Mouse (Mus musculus) layer of hippocampus, adult 8-10 months (tissue): Measurements from ENCODE around the gene Mrps24. TPM values are rescaled to one million over a fixed set of nuclear protein-coding genes. Genes with fewer than 3 reads are reported as not detected.

Source experiments
- DNase-seq, 2 experiments: peaks; one replicate each; pipeline ENCODE4 v3.0.0; 2022; ENCODE audit warnings: low spot score in 2 of 2
- total RNA-seq, 4 experiments: library from RNA; stranded (reverse); gene quantifications; 2 replicates each; pipeline ENCODE4 v1.2.4; 2022

The Mrps24 gene
- total RNA-seq: 10 to 100 TPM; 52.7 to 65.7 (median 61.7) TPM

- no peak for DNase-seq
Observed at GRCm38 (mm10) chr11:5715630-5716105, at the start of gene Mrps24. Gene Mrps24 (minus strand): TSS chr11:5715680.

- DNase-seq: no peak
Observed at GRCm38 (mm10) chr11:5762633-5762982, 47.1 kb upstream of the Mrps24 start.

GRCm38 (mm10) chr11:5761820-5762632 is 46.5 kb upstream of the Mrps24 start, which contains the start of gene Urgcp:
Gene Urgcp (minus strand): TSS chr11:5762376.
- peak; percentile 85 to 89 for DNase-seq

GRCm38 (mm10) chr11:5753755-5754154 is 38.3 kb upstream of the Mrps24 start:
- no peak for DNase-seq

- no peak for DNase-seq
Observed at GRCm38 (mm10) chr11:5744951-5745350, 29.5 kb upstream of the Mrps24 start.

GRCm38 (mm10) chr11:5742106-5742505 is 26.6 kb upstream of the Mrps24 start:
- DNase-seq: no peak

- peak in 1 of 2 experiments; percentile 64 for DNase-seq
Observed at GRCm38 (mm10) chr11:5740965-5741627, 25.6 kb upstream of the Mrps24 start.

- DNase-seq: no peak
Observed at GRCm38 (mm10) chr11:5740599-5740964, 25.1 kb upstream of the Mrps24 start.

- no peak for DNase-seq
Observed at GRCm38 (mm10) chr11:5739846-5740245, 24.4 kb upstream of the Mrps24 start.

- no peak for DNase-seq
Observed at GRCm38 (mm10) chr11:5738888-5739632, 23.6 kb upstream of the Mrps24 start.

- no peak for DNase-seq
Observed at GRCm38 (mm10) chr11:5737137-5737536, 21.7 kb upstream of the Mrps24 start.

- no peak for DNase-seq
Observed at GRCm38 (mm10) chr11:5734323-5734722, 18.8 kb upstream of the Mrps24 start.

- no peak for DNase-seq
Observed at GRCm38 (mm10) chr11:5732401-5732800, 16.9 kb upstream of the Mrps24 start.

GRCm38 (mm10) chr11:5729582-5729981 is 14.1 kb upstream of the Mrps24 start:
- DNase-seq: no peak

GRCm38 (mm10) chr11:5718611-5719354 is 3.3 kb upstream of the Mrps24 start:
- no peak for DNase-seq

- no peak for DNase-seq
Observed at GRCm38 (mm10) chr11:5716938-5717705, 1.6 kb upstream of the Mrps24 start.

- DNase-seq: no peak
Observed at GRCm38 (mm10) chr11:5716246-5716645, 766 bp upstream of the Mrps24 start.

- no peak for DNase-seq
Observed at GRCm38 (mm10) chr11:5715179-5715578, 301 bp downstream of the Mrps24 start.

GRCm38 (mm10) chr11:5707530-5708353 is 7.7 kb downstream of the Mrps24 start:
- peak; percentile 53 to 73 for DNase-seq
